Mouse (Mus musculus): ENCODE measurements around the gene Olfr295. TPM values are rescaled to one million over a fixed set of nuclear protein-coding genes. Genes with fewer than 3 reads are reported as not detected.

The Olfr295 gene
- not detected for polyA plus RNA-seq (2014; fragmentation: Illumina TruSeq; extraction: RNeasy Lipid Tissue Mini Kit (QIAGEN cat#74804); ENCODE audit: low read depth, low replicate concordance)

GRCm38 (mm10) chr7:86583562-86583961, at the start of gene Olfr295:
Gene Olfr295 (plus strand): TSS chr7:86583862.

GRCm38 (mm10) chr7:86616543-86616942, 32.9 kb downstream of the Olfr295 start, which contains the start of gene Olfr294:
Gene Olfr294 (minus strand): TSS chr7:86616643.

Other genes starting within 250 kb of the Olfr295 start
- gene Olfr307, start 246.3 kb upstream of the Olfr295 start, polyA plus RNA-seq (2014; fragmentation: Illumina TruSeq; extraction: RNeasy Lipid Tissue Mini Kit (QIAGEN cat#74804); ENCODE audit: low read depth, low replicate concordance) = not detected
- not detected for gene Olfr305, start 216.9 kb upstream of the Olfr295 start, polyA plus RNA-seq (2014; fragmentation: Illumina TruSeq; extraction: RNeasy Lipid Tissue Mini Kit (QIAGEN cat#74804); ENCODE audit: low read depth, low replicate concordance)
- not detected for gene Olfr304, start 197.2 kb upstream of the Olfr295 start, polyA plus RNA-seq (2014; fragmentation: Illumina TruSeq; extraction: RNeasy Lipid Tissue Mini Kit (QIAGEN cat#74804); ENCODE audit: low read depth, low replicate concordance)
- gene Olfr303, start 186.1 kb upstream of the Olfr295 start, polyA plus RNA-seq (2014; fragmentation: Illumina TruSeq; extraction: RNeasy Lipid Tissue Mini Kit (QIAGEN cat#74804); ENCODE audit: low read depth, low replicate concordance) = not detected
- not detected for gene Olfr301, start 180.0 kb upstream of the Olfr295 start, polyA plus RNA-seq (2014; fragmentation: Illumina TruSeq; extraction: RNeasy Lipid Tissue Mini Kit (QIAGEN cat#74804); ENCODE audit: low read depth, low replicate concordance)
- gene Olfr299, start 123.9 kb upstream of the Olfr295 start, polyA plus RNA-seq (2014; fragmentation: Illumina TruSeq; extraction: RNeasy Lipid Tissue Mini Kit (QIAGEN cat#74804); ENCODE audit: low read depth, low replicate concordance) = not detected
- gene Olfr298, start 91.4 kb upstream of the Olfr295 start, polyA plus RNA-seq (2014; fragmentation: Illumina TruSeq; extraction: RNeasy Lipid Tissue Mini Kit (QIAGEN cat#74804); ENCODE audit: low read depth, low replicate concordance) = not detected
- not detected for gene Olfr297, start 63.9 kb upstream of the Olfr295 start, polyA plus RNA-seq (2014; fragmentation: Illumina TruSeq; extraction: RNeasy Lipid Tissue Mini Kit (QIAGEN cat#74804); ENCODE audit: low read depth, low replicate concordance)
- not detected for gene Olfr294, start 32.8 kb downstream of the Olfr295 start, polyA plus RNA-seq (2014; fragmentation: Illumina TruSeq; extraction: RNeasy Lipid Tissue Mini Kit (QIAGEN cat#74804); ENCODE audit: low read depth, low replicate concordance)
- not detected for gene Olfr293, start 65.2 kb downstream of the Olfr295 start, polyA plus RNA-seq (2014; fragmentation: Illumina TruSeq; extraction: RNeasy Lipid Tissue Mini Kit (QIAGEN cat#74804); ENCODE audit: low read depth, low replicate concordance)
- not detected for gene Olfr292, start 104.5 kb downstream of the Olfr295 start, polyA plus RNA-seq (2014; fragmentation: Illumina TruSeq; extraction: RNeasy Lipid Tissue Mini Kit (QIAGEN cat#74804); ENCODE audit: low read depth, low replicate concordance)
- gene Folh1, start 192.1 kb downstream of the Olfr295 start, polyA plus RNA-seq (2014; fragmentation: Illumina TruSeq; extraction: RNeasy Lipid Tissue Mini Kit (QIAGEN cat#74804); ENCODE audit: low read depth, low replicate concordance) = 15.5 TPM
- gene Vmn2r77, start 211.2 kb downstream of the Olfr295 start, polyA plus RNA-seq (2014; fragmentation: Illumina TruSeq; extraction: RNeasy Lipid Tissue Mini Kit (QIAGEN cat#74804); ENCODE audit: low read depth, low replicate concordance) = not detected